Mouse (Mus musculus) CD4-positive naive resting alpha-beta T cell, adult 76 days (primary cell): ENCODE results near the gene Ism2. TPM values are rescaled to one million over a fixed set of nuclear protein-coding genes. Genes with fewer than 3 reads are reported as not detected.

Experiments used
- total RNA-seq: library from RNA; stranded (reverse); gene quantifications from one replicate; pipeline ENCODE4 v1.2.4, GENCODE M21; 2023

Ism2 gene
- total RNA-seq: not detected

DNA sequence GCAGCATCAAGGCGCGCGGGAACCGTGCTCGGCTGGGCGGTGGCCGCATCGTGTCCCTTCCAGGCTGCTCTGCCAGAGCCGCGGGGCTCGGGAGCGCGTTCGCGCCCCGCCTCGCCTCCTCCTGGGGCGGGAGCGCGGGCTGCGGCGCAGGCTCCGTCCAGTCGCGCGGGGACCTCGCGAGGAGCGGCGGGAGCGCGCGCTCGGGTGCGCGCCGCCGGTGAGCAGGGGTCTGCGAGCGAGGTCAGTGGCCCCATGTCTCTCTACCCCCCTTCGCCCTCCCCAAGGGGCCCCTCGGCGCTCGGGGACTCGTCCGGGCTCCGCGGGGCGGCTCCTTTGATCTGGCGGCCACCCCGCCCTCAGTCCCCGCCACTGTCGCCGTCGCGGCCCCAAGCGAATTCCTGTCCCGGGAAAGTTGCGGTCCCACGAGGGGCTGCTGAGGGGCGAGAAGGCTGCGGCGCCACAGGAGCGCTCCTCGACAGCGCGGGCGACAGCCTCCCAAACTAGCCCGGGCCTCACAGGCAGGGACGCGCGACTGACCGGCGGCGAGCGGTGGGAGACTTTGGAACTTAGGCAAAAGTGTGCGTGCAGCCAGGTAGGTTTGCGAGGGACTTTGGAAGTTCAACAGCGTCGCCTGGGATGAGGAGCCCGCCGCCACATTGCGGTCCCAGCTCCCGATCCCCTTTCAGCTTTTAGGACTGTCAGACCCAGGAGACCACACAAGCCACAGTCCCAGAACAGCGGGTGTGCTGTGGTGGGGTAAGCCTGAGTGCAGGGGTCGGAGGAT is at the start of gene Ism2:
Ism2 (minus strand) TSS at position 49 of the 784 bp plus-strand sequence.

DNA sequence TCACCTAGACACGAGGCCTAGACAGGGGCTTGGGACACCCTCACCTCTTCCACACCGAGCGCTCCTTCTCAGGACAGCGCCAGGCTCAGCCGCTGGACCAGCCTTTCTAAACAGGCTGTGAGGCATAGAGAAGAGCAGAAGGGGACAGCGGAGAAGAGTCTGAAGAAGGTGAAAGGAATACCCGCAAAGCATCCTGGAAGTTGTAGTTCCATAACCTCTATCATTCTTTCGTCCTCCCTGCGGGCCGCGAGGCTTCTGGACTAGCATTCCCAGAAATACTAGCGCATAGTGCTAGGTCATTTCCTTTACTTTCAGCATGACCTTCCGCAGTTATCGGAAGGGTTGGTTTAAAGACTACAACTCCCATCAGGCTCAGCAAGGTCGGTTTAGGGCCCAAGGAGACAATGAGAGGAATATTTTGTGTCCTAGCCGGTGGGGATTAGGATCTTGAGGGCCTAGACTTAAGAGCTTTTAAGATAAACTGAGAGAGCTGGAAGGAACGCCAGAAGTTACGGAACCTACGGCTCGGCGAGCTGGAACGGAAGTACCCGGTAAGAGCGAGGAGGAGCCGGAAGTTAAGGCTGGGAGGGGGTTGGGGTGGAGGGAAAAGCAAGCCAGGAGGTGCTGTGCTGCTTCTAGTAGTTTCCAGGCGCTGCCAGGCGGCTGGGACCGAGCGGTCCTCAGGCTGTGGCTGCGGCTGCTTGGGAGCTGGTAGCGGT is 33.2 kb downstream of the Ism2 start, which contains the start of the genes Vipas39 and Ahsa1:
Vipas39 (minus strand) TSS at position 149 of the 719 bp plus-strand sequence.
Ahsa1 (plus strand) TSS at position 372 of the 719 bp plus-strand sequence.

DNA sequence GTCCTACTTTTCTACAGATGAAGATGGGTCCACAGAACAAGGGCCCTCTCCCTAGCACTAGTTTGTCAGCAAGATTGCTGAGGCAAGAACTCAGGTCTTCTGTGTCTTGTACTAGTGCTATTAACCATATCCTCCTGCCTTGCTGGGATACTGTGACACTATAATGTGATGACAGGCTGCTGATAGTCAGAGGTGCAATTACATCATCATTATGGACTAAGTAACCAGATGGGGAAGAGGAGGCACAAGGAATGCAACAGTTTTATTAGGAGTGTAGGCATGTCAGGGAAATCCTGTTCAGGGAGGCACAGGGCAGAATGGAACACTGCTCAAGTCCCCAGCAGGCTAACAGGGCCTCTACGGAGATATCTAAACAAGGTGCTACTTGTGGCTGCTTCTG is 60.9 kb downstream of the Ism2 start, which contains the start of gene Noxred1:
Noxred1 (minus strand) TSS at position 101 of the 400 bp plus-strand sequence.

Other genes starting within 250 kb of the Ism2 start
- 1.1 TPM for gene Ngb, start 197.2 kb downstream of the Ism2 start, total RNA-seq
- 10.5 TPM for gene Gstz1, start 152.5 kb downstream of the Ism2 start, total RNA-seq
- 4.4 TPM for gene Pomt2, start 151.7 kb downstream of the Ism2 start, total RNA-seq
- 1.3 TPM for gene Samd15, start 100.0 kb downstream of the Ism2 start, total RNA-seq
- gene Tmed8, start 99.3 kb downstream of the Ism2 start, total RNA-seq: 13.3 TPM
- gene Noxred1, start 61.0 kb downstream of the Ism2 start, total RNA-seq: 0.62 TPM
- 21.7 TPM for gene Vipas39, start 33.4 kb downstream of the Ism2 start, total RNA-seq
- gene Ahsa1, start 33.2 kb downstream of the Ism2 start, total RNA-seq: 87.6 TPM
- 75.7 TPM for gene Sptlc2, start 88.7 kb upstream of the Ism2 start, total RNA-seq
- 26.3 TPM for gene Slirp, start 144.2 kb upstream of the Ism2 start, total RNA-seq
- 94.6 TPM for gene Alkbh1, start 144.3 kb upstream of the Ism2 start, total RNA-seq
- gene Snw1, start 172.6 kb upstream of the Ism2 start, total RNA-seq: 93.9 TPM
- gene Gm5788, start 195.0 kb upstream of the Ism2 start, total RNA-seq: not detected
- gene Gm8300, start 214.6 kb upstream of the Ism2 start, total RNA-seq: not detected